In the genomic region with DNA sequence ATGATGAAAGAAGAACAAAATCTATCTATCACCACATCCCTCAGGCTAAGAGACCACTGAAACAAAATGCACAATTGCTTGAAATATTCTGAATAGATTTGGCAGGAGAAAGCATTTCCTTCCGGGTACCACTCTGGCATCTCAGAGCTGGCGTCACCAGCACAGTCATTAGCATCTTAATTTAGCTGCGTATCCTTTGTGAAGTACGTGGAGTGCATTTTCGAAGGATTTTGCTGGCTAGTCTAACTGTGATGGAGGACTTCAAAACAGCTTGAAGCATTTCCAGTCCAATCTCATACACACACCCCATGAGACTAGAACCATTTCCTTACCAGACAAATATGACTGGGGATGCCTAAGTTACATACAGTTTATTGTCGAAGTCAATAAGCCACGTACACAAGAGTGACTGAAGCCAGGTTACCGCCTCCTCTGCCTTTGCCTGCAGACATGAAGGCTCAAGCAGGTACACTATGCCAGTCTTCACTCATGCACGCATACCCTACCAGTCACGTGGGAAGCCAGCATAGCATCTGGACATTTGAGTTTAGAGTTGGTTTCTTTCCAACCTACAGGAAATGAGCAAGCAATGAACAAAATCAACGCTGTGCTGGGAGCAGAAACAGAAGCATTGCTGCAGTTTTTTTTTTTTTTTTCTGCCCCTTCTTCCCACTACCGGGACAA, we compare ENCODE assay signal across 21 mouse cellular contexts.
DNase-seq lines count a peak whose midpoint lies in the region; ATAC-seq lines count a peak whose summit lies in the region.
"Had no signal": no experiment of that assay in that cellular context is flagged by ENCODE, and none has a peak within 500 bp of the region (broad histone marks: within the 10 kb centered on the region; RNA-seq: fewer than 3 reads in every experiment).

No protein-coding gene starts in this region.

- ATAC-seq in frontal cortex, adult (ENCODE audit: low TSS enrichment), result peak; percentile 78
- ATAC-seq: intestine, postnatal 0 days; liver, postnatal 0 days; lung, postnatal 0 days; midbrain, embryonic 16.5 days; Patski had no signal

- no peak for DNase-seq in frontal cortex, postnatal 14 days (ENCODE audit: low spot score in 2 of 2)
- peak; percentile 3 for DNase-seq in layer of hippocampus, adult 9-11 months
- no peak for DNase-seq in layer of hippocampus, postnatal 25 days (ENCODE audit: extremely low spot score in 1 of 2, low spot score in 1 of 2)
- DNase-seq in right cerebral cortex, postnatal 4 days, result peak; percentile 6
- no peak for DNase-seq in right cerebral cortex, postnatal 36 days (ENCODE audit: low spot score in 2 of 2)
- DNase-seq in gastrocnemius, adult 18-20 months (ENCODE audit: low spot score), result no peak
- DNase-seq: adrenal gland, postnatal 36 days; B cell, adult 2 months; cerebellum, adult 11-12 months; cerebellum, postnatal 25 days; gastrocnemius, postnatal 10 days; heart, adult 18-20 months; kidney, postnatal 25 days; liver, postnatal 0 days; thymus, adult 18-20 months; thymus, postnatal 36 days had no signal

Comparison
In these comparisons a context has a peak if more than half of its experiments do, and no peak if none do; other contexts are left out.
1. DNase-seq: peak in layer of hippocampus, adult 9-11 months (single experiment) and right cerebral cortex, postnatal 4 days (single experiment); none in frontal cortex, postnatal 14 days (0 of 2), layer of hippocampus, postnatal 25 days (0 of 2), right cerebral cortex, postnatal 36 days (0 of 2) and gastrocnemius, adult 18-20 months (single experiment).